Mouse (Mus musculus) heart, adult 2 months (tissue): Measurements from ENCODE around the gene Gm14434.
"Not testable (repeated sequence)": the region's sequence is repeated elsewhere in the genome, so short reads cannot be mapped to it uniquely, and the experiment has no call there.

ENCODE experiments used
- CTCF ChIP-seq: fragments of 200-600 bp; IDR thresholded peaks from 2 replicates; pipeline ENCODE4 v1.8.1; 2022; ENCODE audit warnings: antibody characterized with exemption, mild to moderate bottlenecking, moderate library complexity
- EP300 ChIP-seq: fragments of 200-500 bp; IDR thresholded peaks from 2 replicates; pipeline ENCODE4 v1.6.1; 2011; ENCODE audit warnings: low read depth, low read length, control low read depth; ENCODE audit not compliant: insufficient read depth
- POLR2A ChIP-seq: fragments of 200-500 bp; IDR thresholded peaks from 2 replicates; pipeline ENCODE4 v1.6.1; 2011; ENCODE audit warnings: mild to moderate bottlenecking, low read depth, low read length, control low read depth; ENCODE audit not compliant: insufficient read depth

GRCm38 (mm10) chr2:176423294-176423693 lies 63.3 kb downstream of the Gm14434 start, which contains the start of gene Gm14435:
- not testable (repeated sequence) for TF ChIP-seq POLR2A, CTCF, EP300
